Mouse (Mus musculus) stomach, postnatal 0 days (tissue): ENCODE measurements around the gene Scn5a.

Experiments used
- CTCF ChIP-seq: IDR thresholded peaks from 2 replicates; pipeline ENCODE4 v1.5.1; 2016; ENCODE audit warnings: antibody characterized with exemption, low read depth, mild to moderate bottlenecking, moderate library complexity
- EP300 ChIP-seq: optimal IDR thresholded peaks from 2 replicates; pipeline ENCODE3; 2016; ENCODE audit warnings: antibody characterized with exemption

- TF ChIP-seq EP300 = no peak
- TF ChIP-seq CTCF = no peak
Observed at GRCm38 (mm10) chr9:119575732-119576131, 3.1 kb downstream of the Scn5a start.
